Mouse (Mus musculus): ENCODE measurements around the gene Cpt1b. TPM values are rescaled to one million over a fixed set of nuclear protein-coding genes. Genes with fewer than 3 reads are reported as not detected.

The Cpt1b gene
- polyA plus RNA-seq, 1 experiment from 2014 or later: 1.2 TPM

DNA sequence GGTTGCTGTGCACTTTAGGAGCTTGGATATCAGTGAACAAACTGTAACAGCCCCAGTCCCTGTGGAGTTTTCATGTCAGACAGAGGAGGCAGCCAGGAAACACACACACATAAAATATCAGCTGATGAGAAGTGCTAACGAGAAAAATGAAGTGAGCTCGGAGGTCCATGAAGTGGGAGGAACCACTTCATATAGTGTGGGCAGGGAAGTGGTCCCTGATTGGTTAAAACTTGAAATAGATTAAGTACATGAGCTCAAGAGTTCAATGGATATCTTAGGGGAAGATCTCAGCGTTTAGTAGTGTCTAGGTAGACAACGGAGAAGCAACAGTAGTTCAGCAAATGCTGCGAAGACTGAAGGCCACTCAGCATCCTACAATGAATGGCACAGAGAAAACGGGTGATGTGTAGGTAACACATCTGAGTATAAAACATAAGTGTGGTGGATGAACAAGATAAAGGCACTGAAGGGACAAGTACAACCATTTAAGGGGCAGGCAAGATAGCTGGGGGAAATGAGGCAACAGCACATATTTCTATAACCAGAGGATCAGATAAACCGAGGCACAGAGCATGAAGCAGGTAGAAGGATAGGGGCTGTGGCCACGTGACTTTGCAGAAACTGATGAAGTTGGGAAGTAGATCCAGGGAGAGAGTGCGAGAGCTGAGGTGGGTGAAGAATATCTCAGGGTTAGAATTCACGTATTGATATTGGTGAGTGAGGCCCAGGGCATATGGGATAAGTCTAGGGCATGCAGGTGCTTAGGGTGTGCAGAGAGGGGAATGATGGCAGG is 20.6 kb downstream of the Cpt1b start:
- no peak for ATAC-seq (ENCODE audit: low FRiP score)
- H3K9ac ChIP-seq: no peak overlapping the region
- H3K27me3 ChIP-seq: no peaks in the 10 kb centered on the region
- H3K36me3 ChIP-seq: no peaks in the 10 kb centered on the region
- 84% methylated on average over 10 of the region's 10 CpGs for WGBS
- no peak overlapping the region for H3K4me2 ChIP-seq (replicated peaks)
- H3K27ac ChIP-seq: no peak overlapping the region
- H3K4me1 ChIP-seq: no peaks in the 10 kb centered on the region
- H3K4me3 ChIP-seq: no peak overlapping the region
- peaks cover 14% of the 10 kb centered on the region; the same call in 1 of the 2 replicates for H3K9me3 ChIP-seq (replicated peaks)

DNA sequence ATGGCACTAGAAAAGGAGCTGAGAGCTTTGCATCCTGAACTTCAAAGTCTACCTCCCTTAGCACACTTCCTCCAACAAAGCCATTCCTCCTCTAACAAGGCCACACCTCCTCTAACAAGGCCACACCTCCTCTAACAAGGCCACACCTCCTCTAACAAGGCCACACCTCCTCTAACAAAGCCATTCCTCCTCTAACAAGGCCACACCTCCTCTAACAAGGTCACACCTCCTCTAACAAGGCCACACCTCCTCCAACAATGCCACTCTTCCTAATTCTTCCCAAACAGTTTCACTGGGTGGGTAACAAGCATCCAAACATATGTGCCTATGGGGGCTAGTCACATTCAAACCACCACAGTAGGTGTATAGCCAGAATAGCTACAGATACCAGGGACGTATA is 23.2 kb downstream of the Cpt1b start:
- 79% methylated on average over 1 of the region's 1 CpGs for WGBS
- H3K27ac ChIP-seq: no peak overlapping the region
- no peak overlapping the region for H3K4me3 ChIP-seq
- no peaks in the 10 kb centered on the region for H3K4me1 ChIP-seq
- no peak overlapping the region for H3K9ac ChIP-seq
- no peaks in the 10 kb centered on the region for H3K27me3 ChIP-seq
- H3K9me3 ChIP-seq (replicated peaks): no peaks in the 10 kb centered on the region
- no peaks in the 10 kb centered on the region for H3K36me3 ChIP-seq
- ATAC-seq (ENCODE audit: low FRiP score): no peak
- H3K4me2 ChIP-seq (replicated peaks): no peak overlapping the region

DNA sequence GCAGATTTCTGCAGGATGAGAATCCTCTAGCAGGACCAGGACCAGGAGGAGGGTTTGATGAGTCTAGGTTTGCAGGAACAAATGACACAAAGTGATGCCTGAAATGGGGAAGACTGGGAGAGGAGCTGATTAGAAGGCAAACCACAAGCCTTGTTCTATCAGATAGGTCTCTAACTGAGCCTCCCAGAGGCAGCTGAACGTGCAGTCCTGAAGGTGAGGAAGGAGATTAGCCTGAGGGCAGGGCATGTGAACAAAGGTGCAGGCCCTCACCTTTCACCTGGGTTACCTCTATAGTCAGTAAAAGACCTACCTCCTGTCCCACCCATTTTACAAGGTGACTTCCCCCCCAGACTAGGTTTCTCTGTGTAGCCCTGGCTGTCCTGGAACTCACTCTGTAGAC is 25.9 kb downstream of the Cpt1b start:
- Histone ChIP-seq H3K36me3 (no peaks in the 10 kb centered on the region), H3K4me3 (no peak overlapping the region), H3K4me2 (replicated peaks) (no peak overlapping the region), H3K9me3 (replicated peaks) (no peaks in the 10 kb centered on the region), H3K27ac (no peak overlapping the region), H3K9ac (no peak overlapping the region), H3K27me3 (no peaks in the 10 kb centered on the region), H3K4me1 (no peaks in the 10 kb centered on the region)
- 70% methylated on average over 1 of the region's 1 CpGs for WGBS
- no peak for ATAC-seq (ENCODE audit: low FRiP score)

DNA sequence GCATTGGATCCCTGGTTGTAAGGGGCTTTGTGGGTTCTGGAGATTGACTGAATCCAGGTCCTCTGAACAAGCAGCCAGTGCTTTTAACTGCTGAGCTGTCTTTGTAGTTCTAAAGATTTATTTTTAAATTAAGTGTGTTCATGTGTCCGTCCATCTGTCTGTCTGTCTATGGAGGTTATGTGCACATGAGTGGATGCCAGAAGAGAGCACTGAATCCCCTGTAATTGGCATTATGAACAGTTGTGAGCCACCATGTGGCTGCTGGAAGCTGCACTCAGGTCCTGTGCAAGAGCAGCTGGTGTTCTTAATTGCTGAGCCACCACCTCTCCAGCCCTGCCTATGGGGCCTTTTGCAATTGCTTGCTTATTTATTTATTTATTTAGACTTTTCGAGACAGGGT is 27.5 kb downstream of the Cpt1b start:
- no peak overlapping the region for H3K4me3 ChIP-seq
- no peak overlapping the region for H3K27ac ChIP-seq
- no peaks in the 10 kb centered on the region for H3K27me3 ChIP-seq
- H3K9ac ChIP-seq: no peak overlapping the region
- no peak for ATAC-seq (ENCODE audit: low FRiP score)
- H3K4me2 ChIP-seq (replicated peaks): no peak overlapping the region
- 81% methylated on average over 2 of the region's 2 CpGs for WGBS
- H3K9me3 ChIP-seq (replicated peaks): no peaks in the 10 kb centered on the region
- no peaks in the 10 kb centered on the region for H3K4me1 ChIP-seq
- H3K36me3 ChIP-seq: no peaks in the 10 kb centered on the region

DNA sequence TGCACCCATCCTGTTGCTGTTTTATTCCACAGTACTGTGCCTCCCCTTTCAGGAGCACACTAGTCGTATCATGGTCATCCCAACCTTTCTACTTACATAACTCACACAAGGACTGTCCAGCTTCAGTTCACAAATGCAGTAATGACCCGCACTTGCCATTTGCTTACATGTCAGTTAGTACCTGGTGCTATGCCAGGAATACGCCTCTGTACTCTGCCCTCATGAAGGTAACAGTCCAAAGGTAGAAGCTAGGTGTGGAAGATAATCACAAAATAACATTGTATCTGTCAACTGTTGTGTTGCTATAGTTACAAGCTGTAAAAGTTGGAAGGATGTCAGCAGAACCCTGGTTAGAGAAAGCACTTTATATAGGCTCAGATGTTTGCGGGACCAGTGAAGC is 28.8 kb downstream of the Cpt1b start:
- whole genome bisulfite sequencing: 91% methylated on average over 4 of the region's 4 CpGs
- no peak overlapping the region for H3K9ac ChIP-seq
- ATAC-seq (ENCODE audit: low FRiP score): no peak
- no peaks in the 10 kb centered on the region for H3K4me1 ChIP-seq
- H3K4me2 ChIP-seq (replicated peaks): no peak overlapping the region
- H3K36me3 ChIP-seq: no peaks in the 10 kb centered on the region
- H3K4me3 ChIP-seq: no peak overlapping the region
- H3K27ac ChIP-seq: no peak overlapping the region
- no peaks in the 10 kb centered on the region for H3K9me3 ChIP-seq (replicated peaks)
- no peaks in the 10 kb centered on the region for H3K27me3 ChIP-seq

DNA sequence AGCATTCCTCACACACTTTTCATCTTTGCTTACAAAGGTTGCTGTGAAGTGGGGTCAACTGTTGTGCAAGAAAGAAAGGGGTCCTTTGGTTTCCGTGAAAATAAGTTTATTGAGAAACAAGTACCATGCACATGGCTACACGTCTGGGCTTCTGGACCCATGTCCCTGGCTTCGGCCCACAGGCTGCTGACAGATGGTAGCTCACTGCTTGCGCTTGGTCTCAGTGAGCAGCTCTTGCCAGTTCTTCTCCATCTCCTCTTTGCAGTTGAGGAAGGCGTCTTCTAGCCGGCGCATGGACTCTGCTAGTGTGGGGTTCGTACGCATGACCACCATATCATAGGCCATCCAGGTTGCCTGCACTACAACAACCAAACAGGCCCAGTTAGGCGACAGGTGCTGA is 35.6 kb downstream of the Cpt1b start:
- H3K4me2 ChIP-seq (replicated peaks): no peak overlapping the region
- H3K27me3 ChIP-seq: no peaks in the 10 kb centered on the region
- H3K9ac ChIP-seq: no peak overlapping the region
- no peak overlapping the region for H3K27ac ChIP-seq
- no peak for ATAC-seq (ENCODE audit: low FRiP score)
- H3K4me3 ChIP-seq: no peak overlapping the region
- 92% methylated on average over 10 of the region's 10 CpGs for WGBS
- H3K9me3 ChIP-seq (replicated peaks): no peaks in the 10 kb centered on the region
- H3K36me3 ChIP-seq: no peaks in the 10 kb centered on the region
- no peaks in the 10 kb centered on the region for H3K4me1 ChIP-seq

DNA sequence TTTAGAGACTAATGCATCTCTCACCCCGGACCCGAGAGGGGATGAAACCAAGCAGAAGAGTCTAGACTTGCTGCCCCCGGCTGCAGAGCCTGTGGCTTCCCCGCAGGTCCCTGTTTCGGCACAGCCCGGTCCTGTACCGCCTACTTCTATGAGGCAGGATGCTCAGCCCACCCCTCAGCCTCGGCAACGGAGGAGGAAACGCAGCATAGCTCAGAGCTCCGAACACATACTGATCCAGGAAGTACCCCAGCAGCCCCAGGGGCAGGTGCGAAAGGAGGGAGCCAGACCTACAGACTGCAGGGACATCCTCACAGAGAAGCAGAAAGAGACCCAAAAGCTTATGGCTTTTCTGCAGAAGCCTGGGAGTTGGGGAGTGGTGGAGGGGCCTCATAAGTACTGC is 38.5 kb downstream of the Cpt1b start:
- WGBS: 50% methylated on average over 12 of the region's 12 CpGs
- no peaks in the 10 kb centered on the region for H3K9me3 ChIP-seq (replicated peaks)
- no peak overlapping the region for H3K4me2 ChIP-seq (replicated peaks)
- no peak overlapping the region for H3K27ac ChIP-seq
- no peaks in the 10 kb centered on the region for H3K36me3 ChIP-seq
- H3K4me1 ChIP-seq: no peaks in the 10 kb centered on the region
- no peak overlapping the region for H3K9ac ChIP-seq
- no peak for ATAC-seq (ENCODE audit: low FRiP score)
- peaks cover 9% of the 10 kb centered on the region; the same call in 1 of the 2 replicates for H3K27me3 ChIP-seq
- no peak overlapping the region for H3K4me3 ChIP-seq

DNA sequence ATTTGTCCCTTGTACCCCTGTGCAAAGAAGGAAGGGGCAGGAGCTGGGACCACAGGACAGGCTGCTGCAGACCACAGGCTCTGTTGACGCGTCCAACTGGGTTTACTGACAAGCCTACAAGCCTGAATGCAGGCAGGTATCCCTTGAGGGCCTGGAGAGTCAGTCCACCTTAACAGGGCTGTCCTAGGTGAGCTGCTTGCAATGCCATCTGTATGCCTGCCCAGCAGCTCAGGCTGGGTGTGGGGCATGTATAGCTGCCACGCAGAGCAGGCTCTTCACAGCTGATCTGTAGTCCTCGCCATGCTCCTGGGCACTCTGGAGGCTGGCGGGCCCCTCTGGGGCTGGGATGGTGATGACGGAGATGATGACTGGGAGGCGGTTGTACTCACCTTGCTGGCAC is 41.0 kb downstream of the Cpt1b start, which contains the start of gene Klhdc7b:
TSS of gene Klhdc7b (plus strand) at position 301 of the 400 bp plus-strand sequence.
- Histone ChIP-seq H3K9me3 (replicated peaks) (no peaks in the 10 kb centered on the region), H3K9ac (no peak within 1 kb of the TSS)

DNA sequence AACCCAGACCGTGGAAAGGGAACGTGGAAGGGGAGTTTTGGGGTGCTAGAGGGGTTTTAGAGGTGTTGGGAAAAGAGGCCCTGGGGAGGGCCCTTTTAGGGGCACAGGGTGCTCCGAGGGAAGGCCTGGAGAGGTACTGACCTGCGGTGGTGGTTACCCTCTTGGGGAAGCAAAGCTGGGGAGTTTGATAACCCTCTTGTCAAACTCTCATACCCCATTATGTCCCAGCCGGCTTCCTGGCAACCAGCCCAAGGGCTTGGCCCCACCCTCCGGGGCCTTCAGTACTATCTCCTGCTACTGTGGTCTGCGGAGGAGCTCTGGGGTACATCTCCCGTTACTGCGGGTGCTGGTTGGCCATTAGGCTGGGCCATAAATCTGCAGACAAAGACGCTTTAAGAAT is 46.2 kb downstream of the Cpt1b start:
- Histone ChIP-seq H3K9ac (no peak overlapping the region), H3K36me3 (no peaks in the 10 kb centered on the region), H3K9me3 (replicated peaks) (no peaks in the 10 kb centered on the region), H3K4me3 (peak overlapping the region; percentile 35), H3K4me1 (peaks cover 20% of the 10 kb centered on the region), H3K4me2 (replicated peaks) (peak overlapping the region; percentile 64), H3K27ac (no peak overlapping the region), H3K27me3 (peaks cover 65% of the 10 kb centered on the region)
- WGBS: 12% methylated on average over 10 of the region's 10 CpGs
- no peak for ATAC-seq (ENCODE audit: low FRiP score)

More for the DNA sequence above, 41.0 kb downstream of the Cpt1b start, which contains the start of gene Klhdc7b:
- 86% methylated on average over 7 of the region's 7 CpGs for WGBS
- no peaks in the 10 kb centered on the region for H3K36me3 ChIP-seq
- no peak within 1 kb of the TSS for H3K4me3 ChIP-seq
- H3K4me1 ChIP-seq: peaks cover under 1% of the 10 kb centered on the region; the same call in 1 of the 2 replicates
- H3K4me2 ChIP-seq (replicated peaks): no peak within 1 kb of the TSS
- ATAC-seq (ENCODE audit: low FRiP score): no peak
- H3K27me3 ChIP-seq: peaks cover 25% of the 10 kb centered on the region
- H3K27ac ChIP-seq: no peak within 1 kb of the TSS

DNA sequence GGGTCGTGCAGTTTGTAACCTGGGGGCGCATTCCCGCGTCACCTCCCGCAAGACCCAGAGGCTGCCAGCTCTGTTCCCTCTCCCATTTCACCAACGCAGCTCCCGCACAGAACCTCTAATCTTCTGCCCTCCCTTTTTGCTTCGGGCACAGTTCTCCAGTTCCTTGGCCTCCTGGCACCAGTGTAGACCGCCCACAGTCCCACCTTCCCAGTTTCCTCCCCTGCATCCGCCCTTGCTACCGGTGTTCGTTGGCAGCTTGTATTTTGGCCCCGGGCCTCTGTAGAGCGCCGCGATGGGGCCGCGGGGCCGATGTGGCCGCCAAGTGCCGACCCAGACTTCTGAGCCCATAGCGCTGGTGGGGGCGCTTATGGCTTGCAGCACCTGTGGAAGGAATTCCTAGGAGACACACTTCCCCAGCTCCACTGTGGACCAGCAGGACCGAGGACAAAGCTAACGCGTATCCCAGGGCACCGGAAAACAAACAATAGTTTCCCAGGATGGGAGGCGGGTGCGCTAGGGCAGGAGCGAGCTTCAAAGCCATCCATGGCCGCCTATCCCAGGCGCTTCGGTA is 46.7 kb downstream of the Cpt1b start, which contains the start of gene Odf3b:
TSS of gene Odf3b (minus strand) at position 452 of the 571 bp plus-strand sequence.
- under 1% methylated on average over 33 of the region's 33 CpGs for WGBS
- ATAC-seq (ENCODE audit: low FRiP score): no peak

DNA sequence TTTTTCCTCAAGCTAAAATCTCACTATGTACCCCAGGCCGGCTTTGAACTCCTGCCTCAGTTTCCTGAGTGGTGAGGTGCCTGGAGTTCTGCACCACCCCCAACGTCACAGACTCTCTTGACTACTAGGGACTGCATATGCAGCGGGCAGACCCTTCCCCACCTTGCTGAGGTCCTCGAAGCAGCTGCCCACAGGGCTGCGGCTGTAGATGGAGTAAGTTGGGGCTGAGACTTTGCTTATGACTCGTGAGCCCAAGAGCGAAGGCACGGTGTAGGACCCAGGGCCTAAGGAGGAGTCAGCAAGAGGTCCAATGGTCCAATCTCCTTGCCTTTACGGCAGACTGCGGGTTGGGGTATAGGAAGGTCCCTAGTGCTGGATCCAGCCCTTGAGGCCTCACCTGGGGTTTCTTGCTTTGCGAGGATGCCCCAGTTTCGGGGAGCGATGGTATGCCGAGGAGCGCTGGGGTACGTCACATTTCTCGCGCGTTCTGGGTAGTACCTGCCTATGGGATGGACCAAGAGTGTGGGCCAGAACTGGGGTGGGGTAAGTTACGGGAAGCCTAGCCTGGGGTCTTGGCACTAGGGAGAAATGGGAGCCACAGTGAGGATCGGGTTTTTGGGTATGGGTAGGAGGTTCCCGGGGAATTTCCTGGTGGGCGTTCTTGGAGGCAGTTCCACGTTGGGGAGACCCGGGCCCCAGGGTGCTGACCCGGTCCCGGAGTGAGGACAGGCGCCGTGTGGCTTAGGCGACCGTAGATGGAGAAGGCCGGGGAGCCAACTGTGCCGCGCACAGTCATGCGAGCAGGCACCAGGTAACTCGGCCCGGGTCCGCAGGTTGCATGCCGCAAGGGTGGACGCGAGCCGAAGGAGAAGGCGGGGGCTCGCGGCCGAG is 47.5 kb downstream of the Cpt1b start:
- Histone ChIP-seq H3K36me3 (no peaks in the 10 kb centered on the region), H3K27me3 (peaks cover 62% of the 10 kb centered on the region), H3K9me3 (replicated peaks) (no peaks in the 10 kb centered on the region), H3K4me1 (peaks cover 24% of the 10 kb centered on the region), H3K27ac (no peak overlapping the region), H3K9ac (peak overlapping the region; percentile 50; the same call in 1 of the 2 replicates), H3K4me3 (peak overlapping the region; percentile 35), H3K4me2 (replicated peaks) (peak overlapping the region; percentile 64)
- ATAC-seq (ENCODE audit: low FRiP score): no peak
- 12% methylated on average over 46 of the region's 46 CpGs for WGBS

More for the DNA sequence above, 46.7 kb downstream of the Cpt1b start, which contains the start of gene Odf3b:
- Histone ChIP-seq H3K4me1 (peaks cover 23% of the 10 kb centered on the region), H3K9ac (peak within 1 kb of the TSS; percentile 50), H3K4me3 (peak within 1 kb of the TSS; percentile 35), H3K4me2 (replicated peaks) (peak within 1 kb of the TSS; percentile 64), H3K36me3 (no peaks in the 10 kb centered on the region), H3K27ac (no peak within 1 kb of the TSS), H3K27me3 (peaks cover 62% of the 10 kb centered on the region), H3K9me3 (replicated peaks) (no peaks in the 10 kb centered on the region)

DNA sequence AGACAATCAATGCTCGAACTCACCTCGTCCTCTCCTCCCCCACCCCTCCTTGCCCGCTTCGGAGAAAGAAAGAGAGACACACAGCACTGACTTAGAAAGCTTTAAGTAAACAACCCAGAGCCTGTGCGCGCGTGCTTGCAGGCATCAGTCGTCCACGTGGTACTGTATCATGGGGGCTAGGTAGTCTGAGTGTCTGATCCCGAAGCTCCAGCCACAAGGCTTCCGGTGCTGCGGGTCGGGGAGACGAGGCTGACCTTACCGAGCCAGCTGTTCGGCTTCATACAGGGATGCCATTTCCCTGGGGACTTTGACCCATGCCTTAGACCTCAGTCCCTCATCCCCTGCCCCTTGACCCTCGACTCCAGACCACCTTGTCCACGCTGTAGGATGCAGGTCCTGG is 48.3 kb downstream of the Cpt1b start:
- 6% methylated on average over 18 of the region's 18 CpGs for WGBS
- no peak overlapping the region for H3K4me3 ChIP-seq
- peaks cover 31% of the 10 kb centered on the region for H3K4me1 ChIP-seq
- no peak overlapping the region for H3K4me2 ChIP-seq (replicated peaks)
- no peak overlapping the region for H3K27ac ChIP-seq
- H3K27me3 ChIP-seq: peaks cover 62% of the 10 kb centered on the region
- ATAC-seq (ENCODE audit: low FRiP score): no peak
- no peak overlapping the region for H3K9ac ChIP-seq
- H3K9me3 ChIP-seq (replicated peaks): no peaks in the 10 kb centered on the region
- peaks cover 6% of the 10 kb centered on the region for H3K36me3 ChIP-seq
